Mouse (Mus musculus) C2C12 (cell line): Measurements from ENCODE around the gene Itga11. TPM values are rescaled to one million over a fixed set of nuclear protein-coding genes. Genes with fewer than 3 reads are reported as not detected.
A peak's percentile ranks its signal among the peaks of the same experiment; 100 is the strongest.

Source experiments
- H3K27me3 ChIP-seq: one replicate; pipeline ENCODE4 v1.6.1; 2011; ENCODE audit not compliant: control insufficient read depth, insufficient read depth, insufficient read length
- H3K36me3 ChIP-seq: one replicate; pipeline ENCODE4 v1.6.1; 2011; ENCODE audit not compliant: control insufficient read depth, insufficient read depth
- H3K4me3 ChIP-seq: one replicate; pipeline ENCODE4 v1.5.1; 2011; ENCODE audit warnings: mild to moderate bottlenecking, control low read depth; ENCODE audit not compliant: poor library complexity, insufficient read depth, severe bottlenecking
- H3K79me2 ChIP-seq: one replicate; pipeline ENCODE4 v1.6.1; 2011; ENCODE audit not compliant: control insufficient read depth, insufficient read depth
- H3K79me3 ChIP-seq: one replicate; pipeline ENCODE4 v1.6.1; 2011; ENCODE audit warnings: low read depth, control low read depth
- H3ac ChIP-seq: one replicate; pipeline ENCODE3; 2011; ENCODE audit warnings: low read depth; ENCODE audit not compliant: control insufficient read depth, insufficient read length
- CEBPB ChIP-seq: IDR thresholded peaks from one replicate; pipeline ENCODE4 v1.6.1; 2011; ENCODE audit warnings: low read depth, mild to moderate bottlenecking, control low read depth, moderate library complexity
- CTCF ChIP-seq: IDR thresholded peaks from one replicate; pipeline ENCODE4 v1.5.1; 2011; ENCODE audit not compliant: control insufficient read depth, insufficient read depth, insufficient read length
- FOSL1 ChIP-seq: IDR thresholded peaks from one replicate; pipeline ENCODE4 v1.8.0; 2011; ENCODE audit warnings: mild to moderate bottlenecking, low read length; ENCODE audit not compliant: poor library complexity, insufficient read depth, severe bottlenecking
- MAX ChIP-seq: IDR thresholded peaks from one replicate; pipeline ENCODE4 v1.6.1; 2011; ENCODE audit warnings: mild to moderate bottlenecking, control low read depth
- MYOD1 ChIP-seq: IDR thresholded peaks from one replicate; pipeline ENCODE4 v1.6.1; 2011; ENCODE audit warnings: low read depth; ENCODE audit not compliant: control insufficient read depth, insufficient read length
- MYOG ChIP-seq: IDR thresholded peaks from one replicate; pipeline ENCODE4 v1.6.1; 2011; ENCODE audit not compliant: control insufficient read depth, insufficient read length; ENCODE audit errors: extremely low read depth
- USF1 ChIP-seq: IDR thresholded peaks from one replicate; pipeline ENCODE4 v1.6.1; 2011; ENCODE audit warnings: low read depth, mild to moderate bottlenecking, control low read depth, moderate library complexity
- polyA plus RNA-seq: library from polyadenylated mRNA; unstranded; fragments of >200 nt; fragmentation: generic; extraction: Trizol; gene quantifications from one replicate; pipeline ENCODE4 v1.2.1, GENCODE M21; 2012; ENCODE audit warnings: missing spikeins

Itga11 gene
- polyA plus RNA-seq, 1 experiment = 0.14 TPM

DNA sequence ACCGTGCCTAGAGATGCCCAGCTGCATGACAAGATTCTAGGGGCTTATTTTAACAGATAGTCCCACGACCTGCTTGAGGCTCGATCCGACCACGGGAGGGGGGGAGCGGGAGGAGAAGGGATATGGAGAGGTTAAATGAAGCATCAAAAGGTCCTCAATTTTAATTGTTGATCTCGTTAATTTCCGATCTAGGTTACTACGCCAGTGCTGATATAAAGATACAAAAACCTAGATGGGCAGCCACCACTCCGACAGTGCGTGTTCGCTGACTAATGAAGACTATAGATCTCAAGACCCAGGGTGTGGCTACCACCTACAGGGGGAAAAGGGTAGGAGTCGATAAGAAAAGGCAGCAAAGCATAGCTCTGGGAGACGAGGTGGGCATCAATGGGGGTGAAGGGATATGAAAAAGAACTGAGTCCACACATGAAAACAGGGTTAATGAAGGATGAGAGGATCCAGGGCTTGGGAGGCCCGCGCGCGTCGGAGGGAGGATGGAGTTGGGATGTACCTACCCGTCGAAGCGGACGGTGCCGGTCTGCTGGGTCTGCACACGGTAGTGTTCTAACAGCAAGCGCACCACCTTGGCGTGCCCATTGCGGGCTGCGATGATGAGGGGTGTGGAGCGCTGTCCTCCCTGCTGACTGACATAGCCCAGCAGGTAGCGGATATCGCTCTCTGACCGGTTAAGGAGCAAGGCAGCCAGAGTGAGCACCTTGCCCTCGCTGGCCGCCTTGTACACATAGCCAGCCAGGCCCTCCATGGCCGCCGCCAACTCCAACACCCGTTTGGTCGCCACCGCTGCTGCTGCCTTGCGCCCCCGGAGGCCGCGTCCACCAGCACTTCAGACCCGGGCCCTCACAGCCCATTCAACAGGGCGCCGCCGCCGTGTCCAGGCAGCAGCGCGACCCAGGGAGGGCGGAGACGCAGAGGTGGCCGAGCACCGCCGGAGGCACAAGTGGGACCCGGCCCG is 133.2 kb downstream of the Itga11 start:
- H3K79me3 ChIP-seq = peaks cover 53% of the 10 kb centered on the region
- peaks cover 4% of the 10 kb centered on the region for H3K36me3 ChIP-seq
- TF ChIP-seq FOSL1 = no peak
- no peak for TF ChIP-seq USF1
- TF ChIP-seq MAX = no peak
- TF ChIP-seq MYOG = no peak
- no peak for TF ChIP-seq CEBPB
- no peak for TF ChIP-seq MYOD1
- TF ChIP-seq CTCF = peak; percentile 0
- H3K27me3 ChIP-seq = no peaks in the 10 kb centered on the region
- peak overlapping the region; percentile 87 for H3K4me3 ChIP-seq
- H3ac ChIP-seq = peak overlapping the region; percentile 66
- H3K79me2 ChIP-seq = peaks cover 58% of the 10 kb centered on the region

GRCm38 (mm10) chr9:62811516-62812121 is 134.0 kb downstream of the Itga11 start, which contains the start of gene Fem1b:
TSS of gene Fem1b (minus strand) at chr9:62811934.
- Histone ChIP-seq H3K79me2 (peaks cover 50% of the 10 kb centered on the region), H3K4me3 (peak within 1 kb of the TSS; percentile 87), H3K36me3 (peaks cover 4% of the 10 kb centered on the region), H3ac (peak within 1 kb of the TSS; percentile 66), H3K27me3 (no peaks in the 10 kb centered on the region), H3K79me3 (peaks cover 46% of the 10 kb centered on the region)
- TF ChIP-seq USF1 (no peak), CEBPB (no peak), MAX (no peak), MYOD1 (no peak), CTCF (no peak), FOSL1 (no peak), MYOG (no peak)

- Histone ChIP-seq H3K79me3 (peaks cover 38% of the 10 kb centered on the region), H3ac (peak overlapping the region; percentile 10), H3K36me3 (peaks cover 4% of the 10 kb centered on the region), H3K27me3 (no peaks in the 10 kb centered on the region), H3K79me2 (peaks cover 42% of the 10 kb centered on the region), H3K4me3 (peak overlapping the region; percentile 87)
- TF ChIP-seq MYOG = no peak
- peak; percentile 47 for TF ChIP-seq USF1
Measured at GRCm38 (mm10) chr9:62812216-62813049, 134.8 kb downstream of the Itga11 start.

GRCm38 (mm10) chr9:62814751-62815150 is 137.1 kb downstream of the Itga11 start:
- Histone ChIP-seq H3K79me3 (peaks cover 15% of the 10 kb centered on the region), H3K79me2 (peaks cover 19% of the 10 kb centered on the region), H3K36me3 (no peaks in the 10 kb centered on the region), H3K27me3 (no peaks in the 10 kb centered on the region), H3K4me3 (no peak overlapping the region), H3ac (no peak overlapping the region)
- no peak for TF ChIP-seq MYOD1
- no peak for TF ChIP-seq FOSL1
- TF ChIP-seq MYOG = no peak
- no peak for TF ChIP-seq CTCF
- no peak for TF ChIP-seq USF1
- no peak for TF ChIP-seq MAX
- no peak for TF ChIP-seq CEBPB

DNA sequence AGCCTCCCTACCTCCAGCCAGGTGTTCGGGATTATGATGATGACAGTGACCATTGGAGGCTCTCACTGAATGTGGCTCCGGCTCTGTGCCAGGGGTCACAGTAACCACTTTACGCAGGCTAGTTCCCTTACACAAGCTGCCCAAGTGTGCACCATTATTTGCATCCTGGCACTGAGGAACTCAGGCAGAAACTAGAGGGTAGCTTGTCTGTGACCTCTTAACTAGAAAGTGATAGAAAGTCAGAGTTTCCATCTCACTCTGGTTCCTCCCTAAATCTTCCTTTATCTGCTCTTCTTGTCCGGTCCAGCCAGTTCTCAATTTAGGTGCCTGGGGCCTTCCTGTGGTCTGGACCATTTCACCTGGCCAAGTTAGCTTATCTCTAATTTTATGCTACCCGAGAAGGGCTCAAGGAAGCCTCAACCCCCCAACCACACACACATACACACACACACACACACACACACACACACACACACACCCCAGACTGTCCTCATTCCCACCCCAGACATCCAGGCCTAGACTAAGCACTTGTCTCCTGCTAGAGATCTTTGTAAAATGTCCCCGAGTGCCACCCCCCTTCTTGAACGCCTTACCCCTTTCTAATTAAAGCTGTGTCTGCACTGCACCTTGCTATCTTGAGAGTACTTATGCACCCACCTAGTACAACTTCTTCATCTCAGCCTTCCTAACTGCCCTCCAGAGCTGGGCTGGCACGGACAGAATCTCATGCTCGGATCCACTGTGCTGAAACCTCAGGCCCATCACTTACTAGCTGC is 138.9 kb downstream of the Itga11 start:
- no peak overlapping the region for H3K4me3 ChIP-seq
- H3K79me3 ChIP-seq = no peaks in the 10 kb centered on the region
- H3K36me3 ChIP-seq = no peaks in the 10 kb centered on the region
- peaks cover 1% of the 10 kb centered on the region for H3K79me2 ChIP-seq
- H3K27me3 ChIP-seq = no peaks in the 10 kb centered on the region
- TF ChIP-seq MYOG (no peak), CEBPB (no peak), FOSL1 (no peak), CTCF (no peak), MYOD1 (no peak), USF1 (no peak), MAX (no peak)
- H3ac ChIP-seq = no peak overlapping the region
